Mouse (Mus musculus) intestine, postnatal 0 days (tissue): ENCODE data around the gene Kazn. TPM values are rescaled to one million over a fixed set of nuclear protein-coding genes. Genes with fewer than 3 reads are reported as not detected.

ENCODE experiments used
- ATAC-seq: fragments of 200-750 bp; cut with Nextera tagmentation; 2 replicates; pipeline ENCODE4 v1.8.0; 2017; ENCODE audit warnings: mild to moderate bottlenecking, moderate TSS enrichment, moderate library complexity
- H3K27ac ChIP-seq: fragments of 300-500 bp; sonication (generic); 2 replicates; pipeline ENCODE4 v1.5.1; 2014; ENCODE audit warnings: mild to moderate bottlenecking, low read depth, low read length, moderate library complexity
- H3K27me3 ChIP-seq: fragments of 300-500 bp; sonication (generic); replicated peaks from 2 replicates; pipeline ENCODE4 v1.6.1; 2014; ENCODE audit warnings: low read length, mixed read lengths; ENCODE audit not compliant: control insufficient read depth, insufficient read depth
- H3K36me3 ChIP-seq: fragments of 300-500 bp; sonication (generic); 2 replicates; pipeline ENCODE4 v1.6.1; 2014; ENCODE audit warnings: mild to moderate bottlenecking, moderate library complexity; ENCODE audit not compliant: control insufficient read depth, insufficient read depth
- H3K4me1 ChIP-seq: fragments of 300-500 bp; sonication (generic); replicated peaks from 2 replicates; pipeline ENCODE4 v1.6.1; 2014; ENCODE audit warnings: antibody characterized with exemption, low read length, mixed read lengths; ENCODE audit not compliant: control insufficient read depth, insufficient read depth
- H3K4me2 ChIP-seq: fragments of 300-500 bp; sonication (generic); replicated peaks from 2 replicates; pipeline ENCODE4 v1.6.1; 2014; ENCODE audit warnings: low read depth, mild to moderate bottlenecking, moderate library complexity
- H3K4me3 ChIP-seq: fragments of 300-500 bp; sonication (generic); 2 replicates; pipeline ENCODE4 v1.5.1; 2014; ENCODE audit warnings: low read depth, low read length
- H3K9ac ChIP-seq: fragments of 300-500 bp; sonication (generic); 2 replicates; pipeline ENCODE4 v1.6.1; 2014; ENCODE audit warnings: mild to moderate bottlenecking, low read depth, low read length
- H3K9me3 ChIP-seq: fragments of 300-500 bp; sonication (generic); 2 replicates; pipeline ENCODE4 v1.6.1; 2016; ENCODE audit warnings: mixed run types; ENCODE audit not compliant: control insufficient read depth
- CTCF ChIP-seq: sonication (generic); IDR thresholded peaks from 2 replicates; pipeline ENCODE4 v1.5.1; 2016; ENCODE audit warnings: low read depth, mild to moderate bottlenecking, control low read depth, antibody characterized with exemption, moderate library complexity
- WGBS: fragments of 180-500 bp; shearing (Covaris S2); extraction: QIAGEN DNeasy Blood & Tissue Kit; methylation state at CpG from one replicate; pipeline ENCODE4 v1.1.7; 2014; 5-methylcytosine and 5-hydroxymethylcytosine counted together
- polyA plus RNA-seq: library from polyadenylated mRNA; unstranded; fragments of >200 nt; fragmentation: Nextera tagmentation; extraction: Ambion mirVana; gene quantifications from 2 replicates; pipeline ENCODE4 v1.2.1, GENCODE M21; 2015

Kazn gene
- polyA plus RNA-seq, 1 experiment from 2014 or later: 17.5 TPM

- Histone ChIP-seq H3K4me3 (no peak overlapping the region), H3K4me1 (0 out of 2 replicates have a peak, but pooled peaks cover 5% of the 10 kb centered on the region), H3K9me3 (no peaks in the 10 kb centered on the region), H3K4me2 (no peak overlapping the region), H3K27ac (no peak overlapping the region; the same call in 1 of the 2 replicates), H3K9ac (no peak overlapping the region), H3K27me3 (no peaks in the 10 kb centered on the region), H3K36me3 (no peaks in the 10 kb centered on the region; the same call in 1 of the 2 replicates)
- 54% methylated on average over 6 of the region's 6 CpGs for WGBS
- no peak for ATAC-seq
- TF ChIP-seq CTCF: no peak
Measured at GRCm38 (mm10) chr4:142214532-142214931, 24.7 kb downstream of the Kazn start.

GRCm38 (mm10) chr4:142212425-142212824 is 26.8 kb downstream of the Kazn start:
- 52% methylated on average over 9 of the region's 9 CpGs for WGBS
- Histone ChIP-seq H3K4me1 (0 out of 2 replicates have a peak, but pooled peaks cover 5% of the 10 kb centered on the region), H3K27ac (no peak overlapping the region), H3K27me3 (no peaks in the 10 kb centered on the region), H3K9ac (no peak overlapping the region), H3K9me3 (no peaks in the 10 kb centered on the region), H3K4me3 (no peak overlapping the region), H3K4me2 (no peak overlapping the region), H3K36me3 (peaks cover 12% of the 10 kb centered on the region; the same call in 1 of the 2 replicates)
- ATAC-seq: peak; percentile 59
- no peak for TF ChIP-seq CTCF

GRCm38 (mm10) chr4:142209884-142210283 is 29.3 kb downstream of the Kazn start:
- no peak overlapping the region for H3K4me3 ChIP-seq
- TF ChIP-seq CTCF: no peak
- H3K4me2 ChIP-seq: 0 out of 2 replicates have a peak overlapping the region, but pooled peaks have one; percentile 3
- no peak overlapping the region for H3K9ac ChIP-seq
- H3K36me3 ChIP-seq: peaks cover 12% of the 10 kb centered on the region; the same call in 1 of the 2 replicates
- no peaks in the 10 kb centered on the region for H3K27me3 ChIP-seq
- ATAC-seq: no peak
- no peaks in the 10 kb centered on the region for H3K9me3 ChIP-seq
- WGBS: 69% methylated on average over 9 of the region's 9 CpGs
- 0 out of 2 replicates have a peak, but pooled peaks cover 5% of the 10 kb centered on the region for H3K4me1 ChIP-seq
- no peak overlapping the region for H3K27ac ChIP-seq

GRCm38 (mm10) chr4:142209476-142209875 is 29.7 kb downstream of the Kazn start:
- H3K27ac ChIP-seq: no peak overlapping the region

GRCm38 (mm10) chr4:142205693-142206092 is 33.5 kb downstream of the Kazn start:
- Histone ChIP-seq H3K27me3 (no peaks in the 10 kb centered on the region), H3K36me3 (peaks cover 12% of the 10 kb centered on the region; the same call in 1 of the 2 replicates), H3K27ac (no peak overlapping the region), H3K9me3 (no peaks in the 10 kb centered on the region), H3K9ac (no peak overlapping the region), H3K4me3 (no peak overlapping the region), H3K4me1 (no peaks in the 10 kb centered on the region), H3K4me2 (no peak overlapping the region)
- no peak for ATAC-seq
- no peak for TF ChIP-seq CTCF
- 90% methylated on average over 6 of the region's 6 CpGs for WGBS

More at GRCm38 (mm10) chr4:142209476-142209875, 29.7 kb downstream of the Kazn start:
- Histone ChIP-seq H3K9ac (no peak overlapping the region), H3K36me3 (peaks cover 12% of the 10 kb centered on the region; the same call in 1 of the 2 replicates), H3K4me3 (no peak overlapping the region), H3K27me3 (no peaks in the 10 kb centered on the region), H3K9me3 (no peaks in the 10 kb centered on the region), H3K4me1 (0 out of 2 replicates have a peak, but pooled peaks cover 4% of the 10 kb centered on the region), H3K4me2 (no peak overlapping the region)
- no peak for TF ChIP-seq CTCF
- no peak for ATAC-seq
- WGBS: 54% methylated on average over 7 of the region's 7 CpGs

GRCm38 (mm10) chr4:142196626-142197025 is 42.6 kb downstream of the Kazn start:
- TF ChIP-seq CTCF: peak; percentile 57
- 49% methylated on average over 6 of the region's 6 CpGs for WGBS
- ATAC-seq: peak; percentile 48
- Histone ChIP-seq H3K27me3 (no peaks in the 10 kb centered on the region), H3K36me3 (no peaks in the 10 kb centered on the region; the same call in 1 of the 2 replicates), H3K4me1 (no peaks in the 10 kb centered on the region), H3K9ac (no peak overlapping the region), H3K4me2 (no peak overlapping the region), H3K27ac (no peak overlapping the region), H3K9me3 (no peaks in the 10 kb centered on the region), H3K4me3 (no peak overlapping the region)
